Mouse (Mus musculus) ES-Bruce4 (cell line): ENCODE results near the gene Enpp7. TPM values are rescaled to one million over a fixed set of nuclear protein-coding genes. Genes with fewer than 3 reads are reported as not detected.

Source experiments
- H3K27ac ChIP-seq: 2 replicates; pipeline ENCODE4 v1.5.1; 2012; ENCODE audit warnings: low read length, inconsistent platforms; ENCODE audit not compliant: insufficient read depth
- H3K27me3 ChIP-seq: 2 replicates; pipeline ENCODE4 v1.6.1; 2012; ENCODE audit warnings: mild to moderate bottlenecking, low read length, inconsistent platforms; ENCODE audit not compliant: control insufficient read depth, poor library complexity, insufficient read depth, severe bottlenecking
- H3K36me3 ChIP-seq: 2 replicates; pipeline ENCODE4 v1.6.1; 2012; ENCODE audit warnings: inconsistent platforms, mild to moderate bottlenecking, low read length, moderate library complexity; ENCODE audit not compliant: control insufficient read depth, poor library complexity, insufficient read depth, severe bottlenecking
- H3K4me1 ChIP-seq: one replicate; pipeline ENCODE4 v1.8.1; 2011; ENCODE audit warnings: low read length; ENCODE audit not compliant: control insufficient read depth, insufficient read depth
- H3K4me3 ChIP-seq: 2 replicates; pipeline ENCODE4 v1.5.1; 2011; ENCODE audit warnings: low read depth, mild to moderate bottlenecking, low read length
- H3K9ac ChIP-seq: 2 replicates; pipeline ENCODE4 v1.6.1; 2012; ENCODE audit warnings: low read depth, mild to moderate bottlenecking, inconsistent platforms; ENCODE audit not compliant: poor library complexity, severe bottlenecking
- H3K9me3 ChIP-seq: replicated peaks from 2 replicates; pipeline ENCODE4 v1.6.1; 2012; ENCODE audit warnings: mild to moderate bottlenecking, low read length, inconsistent platforms; ENCODE audit not compliant: control insufficient read depth, poor library complexity, insufficient read depth, severe bottlenecking
- CTCF ChIP-seq: IDR thresholded peaks from one replicate; pipeline ENCODE4 v1.8.1; 2011; ENCODE audit warnings: low read depth, low read length
- EP300 ChIP-seq: IDR thresholded peaks from 2 replicates; pipeline ENCODE4 v1.6.1; 2011; ENCODE audit warnings: low read depth, low read length; ENCODE audit not compliant: insufficient read depth
- POLR2A ChIP-seq: IDR thresholded peaks from one replicate; pipeline ENCODE4 v1.8.1; 2011; ENCODE audit warnings: low read length; ENCODE audit not compliant: insufficient read depth
- polyA plus RNA-seq: library from polyadenylated mRNA; stranded (reverse); fragments of >200 nt; gene quantifications from 2 replicates; pipeline ENCODE4 v1.2.4, GENCODE M21; 2011; ENCODE audit warnings: low read depth; ENCODE audit not compliant: missing spikeins, insufficient read depth, insufficient read length

Gene Enpp7
- polyA plus RNA-seq, 1 experiment, result not detected

GRCm38 (mm10) chr11:119038744-119039484 lies 50.9 kb downstream of the Enpp7 start:
- Histone ChIP-seq H3K9ac (no peak overlapping the region), H3K4me3 (no peak overlapping the region), H3K4me1 (no peaks in the 10 kb centered on the region), H3K9me3 (no peaks in the 10 kb centered on the region), H3K27me3 (peaks cover 36% of the 10 kb centered on the region), H3K27ac (no peak overlapping the region), H3K36me3 (no peaks in the 10 kb centered on the region)
- TF ChIP-seq POLR2A, result no peak
- no peak for TF ChIP-seq CTCF
- no peak for TF ChIP-seq EP300

- no peak for TF ChIP-seq EP300
- TF ChIP-seq CTCF, result no peak
- no peak for TF ChIP-seq POLR2A
- H3K27ac ChIP-seq, result no peak overlapping the region
- H3K36me3 ChIP-seq, result no peaks in the 10 kb centered on the region
- no peaks in the 10 kb centered on the region for H3K4me1 ChIP-seq
- H3K4me3 ChIP-seq, result peak overlapping the region; percentile 75
- H3K9ac ChIP-seq, result no peak overlapping the region
- H3K9me3 ChIP-seq, result no peaks in the 10 kb centered on the region
- H3K27me3 ChIP-seq, result peaks cover 35% of the 10 kb centered on the region
Observed at GRCm38 (mm10) chr11:119039732-119040512, 51.9 kb downstream of the Enpp7 start.

GRCm38 (mm10) chr11:119040600-119041324 lies 52.8 kb downstream of the Enpp7 start, which contains the start of gene Cbx8:
TSS of gene Cbx8 (minus strand) at chr11:119040969.
- H3K9me3 ChIP-seq, result no peaks in the 10 kb centered on the region
- no peak within 1 kb of the TSS for H3K27ac ChIP-seq
- TF ChIP-seq EP300, result no peak
- TF ChIP-seq POLR2A, result no peak
- no peak for TF ChIP-seq CTCF
- H3K4me1 ChIP-seq, result no peaks in the 10 kb centered on the region
- peaks cover 36% of the 10 kb centered on the region for H3K27me3 ChIP-seq
- H3K4me3 ChIP-seq, result peak within 1 kb of the TSS; percentile 75
- no peaks in the 10 kb centered on the region for H3K36me3 ChIP-seq
- peak within 1 kb of the TSS; percentile 36; the same call in 1 of the 2 replicates for H3K9ac ChIP-seq

GRCm38 (mm10) chr11:119041325-119041716 lies 53.3 kb downstream of the Enpp7 start:
- TF ChIP-seq CTCF (no peak), EP300 (no peak), POLR2A (no peak)
- Histone ChIP-seq H3K9ac (no peak overlapping the region), H3K36me3 (no peaks in the 10 kb centered on the region), H3K4me1 (no peaks in the 10 kb centered on the region), H3K27me3 (peaks cover 38% of the 10 kb centered on the region), H3K9me3 (no peaks in the 10 kb centered on the region), H3K4me3 (peak overlapping the region; percentile 69), H3K27ac (no peak overlapping the region)

GRCm38 (mm10) chr11:119041750-119042465 lies 53.9 kb downstream of the Enpp7 start:
- Histone ChIP-seq H3K27ac (no peak overlapping the region), H3K9me3 (no peaks in the 10 kb centered on the region), H3K27me3 (peaks cover 35% of the 10 kb centered on the region), H3K36me3 (no peaks in the 10 kb centered on the region), H3K4me1 (no peaks in the 10 kb centered on the region), H3K9ac (no peak overlapping the region), H3K4me3 (peak overlapping the region; percentile 69)
- TF ChIP-seq CTCF (no peak), POLR2A (no peak), EP300 (no peak)

Other genes starting within 250 kb of the Enpp7 start
- 0.78 and 0.85 TPM in 2 replicates for gene Rbfox3, start 76.6 kb upstream of the Enpp7 start, polyA plus RNA-seq
- 11.6 and 12.9 TPM in 2 replicates for gene Cbx2, start 34.8 kb downstream of the Enpp7 start, polyA plus RNA-seq
- gene Cbx8, start 52.8 kb downstream of the Enpp7 start, polyA plus RNA-seq, result 0.75 and 1.7 TPM in 2 replicates
- 0.32 and 0.46 TPM in 2 replicates for gene Cbx4, start 98.0 kb downstream of the Enpp7 start, polyA plus RNA-seq
- gene Tbc1d16, start 240.3 kb downstream of the Enpp7 start, polyA plus RNA-seq, result 15.8 and 15.9 TPM in 2 replicates
- gene Ccdc40, start 240.4 kb downstream of the Enpp7 start, polyA plus RNA-seq, result 4.1 and 8.1 TPM in 2 replicates